Mouse (Mus musculus) thymus, adult 2 months (tissue): Measurements from ENCODE around the gene Copz1.

Experiments used
- CTCF ChIP-seq: fragments of 200-500 bp; IDR thresholded peaks from 2 replicates; pipeline ENCODE4 v1.5.1; 2012; ENCODE audit warnings: mild to moderate bottlenecking, control low read depth, low read length, moderate library complexity, borderline replicate concordance; ENCODE audit not compliant: control insufficient read depth, poor library complexity, insufficient read depth; ENCODE audit errors: extremely low read depth
- POLR2A ChIP-seq: fragments of 200-500 bp; IDR thresholded peaks from 2 replicates; pipeline ENCODE4 v1.6.1; 2012; ENCODE audit warnings: mild to moderate bottlenecking, low read length, control low read depth, moderate library complexity; ENCODE audit not compliant: control insufficient read depth, poor library complexity, insufficient read depth; ENCODE audit errors: extremely low read depth

GRCm38 (mm10) chr15:103233119-103233518 is 39.4 kb upstream of the Copz1 start:
- TF ChIP-seq POLR2A (no peak), CTCF (no peak)
